Mouse (Mus musculus) WW6 (cell line): ENCODE data around the gene Mdn1.
A peak's percentile ranks its signal among the peaks of the same experiment; 100 is the strongest.

Source experiments
- DNase-seq: peaks from one replicate; pipeline ENCODE4 v3.0.0-alpha.2; 2013; ENCODE audit warnings: low read depth, low spot score

The Mdn1 gene

GRCm38 (mm10) chr4:32787110-32787509 lies 130.2 kb downstream of the Mdn1 start:
- no peak for DNase-seq

- no peak for DNase-seq
These were observed 132.1 kb downstream of the Mdn1 start for GRCm38 (mm10) chr4:32789020-32789419.

- DNase-seq, result no peak
These were observed 142.1 kb downstream of the Mdn1 start for GRCm38 (mm10) chr4:32798976-32799375.

- DNase-seq, result peak; percentile 49
These were observed 143.2 kb downstream of the Mdn1 start, which contains the start of gene Lyrm2 for GRCm38 (mm10) chr4:32799966-32800576. Gene Lyrm2 (plus strand): TSS chr4:32800253.

- DNase-seq, result no peak
These were observed 143.8 kb downstream of the Mdn1 start for GRCm38 (mm10) chr4:32800577-32801170.

GRCm38 (mm10) chr4:32817478-32817877 lies 160.6 kb downstream of the Mdn1 start:
- DNase-seq, result no peak

- DNase-seq, result no peak
These were observed 163.8 kb downstream of the Mdn1 start for GRCm38 (mm10) chr4:32820676-32821075.

GRCm38 (mm10) chr4:32824254-32824653 lies 167.3 kb downstream of the Mdn1 start:
- DNase-seq, result no peak
